Mouse (Mus musculus): ENCODE data around the gene 1700010I14Rik.

- no peak for TF ChIP-seq POLR2A (IDR thresholded peaks at IDR 0.05; ENCODE audit: insufficient read length, low read depth)
- no peak for TF ChIP-seq TCF12 (IDR thresholded peaks at IDR 0.05; ENCODE audit: insufficient read depth, poor library complexity, severe bottlenecking)
- peak in 2 of 3 experiments; percentile 66 to 67 for TF ChIP-seq MYOG (IDR thresholded peaks at IDR 0.05; ENCODE audit: control insufficient read depth in 1 of 3, insufficient read depth in 1 of 3, insufficient read length in 2 of 3, low read depth in 2 of 3)
- no peak for TF ChIP-seq USF1 (IDR thresholded peaks at IDR 0.05; ENCODE audit: low read depth)
- TF ChIP-seq CEBPB (IDR thresholded peaks at IDR 0.05; ENCODE audit: insufficient read depth, poor library complexity, severe bottlenecking) = no peak
Observed at GRCm38 (mm10) chr17:8951588-8951987, 36.5 kb upstream of the 1700010I14Rik start.

All from myocyte (in vitro differentiated cells).